Mouse (Mus musculus): Measurements from ENCODE around the gene Kif4.

The Kif4 gene

GRCm38 (mm10) chrX:100734359-100734758 is 108.8 kb downstream of the Kif4 start:
- no peak for DNase-seq

GRCm38 (mm10) chrX:100738918-100739317 is 113.4 kb downstream of the Kif4 start:
- peak; percentile 54 for DNase-seq

- no peak for DNase-seq
Observed at GRCm38 (mm10) chrX:100739443-100739842, 113.9 kb downstream of the Kif4 start.

- no peak for DNase-seq
Observed at GRCm38 (mm10) chrX:100740785-100741184, 115.2 kb downstream of the Kif4 start.

- DNase-seq = peak; percentile 39
Observed at GRCm38 (mm10) chrX:100741940-100742339, 116.4 kb downstream of the Kif4 start.

- DNase-seq = no peak
Observed at GRCm38 (mm10) chrX:100765855-100766254, 140.3 kb downstream of the Kif4 start.

GRCm38 (mm10) chrX:100767181-100767884 is 141.8 kb downstream of the Kif4 start, which contains the start of gene Dlg3:
Gene Dlg3, plus strand, starts transcription at chrX:100767722.
- DNase-seq = peak; percentile 76

- DNase-seq = peak; percentile 58
Observed at GRCm38 (mm10) chrX:100767885-100768626, 142.5 kb downstream of the Kif4 start.

GRCm38 (mm10) chrX:100769281-100769680 is 143.7 kb downstream of the Kif4 start:
- DNase-seq = peak; percentile 32

- no peak for DNase-seq
Observed at GRCm38 (mm10) chrX:100774341-100774811, 148.8 kb downstream of the Kif4 start.

- no peak for DNase-seq
Observed at GRCm38 (mm10) chrX:100775405-100775804, 149.9 kb downstream of the Kif4 start.

- DNase-seq = peak; percentile 62
Observed at GRCm38 (mm10) chrX:100776494-100776893, 151.0 kb downstream of the Kif4 start.

All from cerebellum, adult 11-12 months (tissue).